Mouse (Mus musculus): ENCODE results near the gene Masp2. TPM values are rescaled to one million over a fixed set of nuclear protein-coding genes. Genes with fewer than 3 reads are reported as not detected.

The Masp2 gene
- polyA plus RNA-seq, 1 experiment from 2014 or later = 112 TPM

GRCm38 (mm10) chr4:148657776-148658175, 55.4 kb downstream of the Masp2 start:
- no peak for ATAC-seq
- peaks cover 4% of the 10 kb centered on the region; the same call in 1 of the 2 replicates for H3K27me3 ChIP-seq (ENCODE audit: insufficient read depth, low read length)
- no peak overlapping the region for H3K4me2 ChIP-seq (ENCODE audit: low read depth, low read length)
- TF ChIP-seq CTCF (IDR thresholded peaks at IDR 0.05; ENCODE audit: low read depth) (no peak), EP300 (IDR thresholded peaks at IDR 0.05; ENCODE audit: low read depth) (no peak)
- no peak overlapping the region for H3K9ac ChIP-seq (replicated peaks)
- WGBS (ENCODE audit: insufficient replicate concordance) = 61% methylated on average over 13 of the region's 13 CpGs
- no peak overlapping the region for H3K4me3 ChIP-seq (ENCODE audit: low read depth, low read length)
- no peak for DNase-seq
- no peak overlapping the region for H3K27ac ChIP-seq (ENCODE audit: low read depth)
- no peaks in the 10 kb centered on the region for H3K4me1 ChIP-seq (ENCODE audit: insufficient read depth)
- H3K36me3 ChIP-seq (replicated peaks; ENCODE audit: insufficient read depth, low read length) = no peaks in the 10 kb centered on the region
- no peaks in the 10 kb centered on the region for H3K9me3 ChIP-seq (ENCODE audit: low read length)

GRCm38 (mm10) chr4:148660174-148660573, 57.8 kb downstream of the Masp2 start:
- no peak overlapping the region for H3K9ac ChIP-seq (replicated peaks)
- no peak overlapping the region for H3K27ac ChIP-seq (ENCODE audit: low read depth)
- no peak overlapping the region for H3K4me3 ChIP-seq (ENCODE audit: low read depth, low read length)
- no peak for ATAC-seq
- H3K9me3 ChIP-seq (ENCODE audit: low read length) = no peaks in the 10 kb centered on the region
- no peak for TF ChIP-seq EP300 (IDR thresholded peaks at IDR 0.05; ENCODE audit: low read depth)
- no peak for TF ChIP-seq CTCF (IDR thresholded peaks at IDR 0.05; ENCODE audit: low read depth)
- H3K27me3 ChIP-seq (ENCODE audit: insufficient read depth, low read length) = peaks cover 4% of the 10 kb centered on the region; the same call in 1 of the 2 replicates
- no peaks in the 10 kb centered on the region for H3K36me3 ChIP-seq (replicated peaks; ENCODE audit: insufficient read depth, low read length)
- WGBS (ENCODE audit: insufficient replicate concordance) = 42% methylated on average over 3 of the region's 3 CpGs
- no peak for DNase-seq
- H3K4me2 ChIP-seq (ENCODE audit: low read depth, low read length) = no peak overlapping the region
- H3K4me1 ChIP-seq (ENCODE audit: insufficient read depth) = no peaks in the 10 kb centered on the region

GRCm38 (mm10) chr4:148662168-148662965, 60.0 kb downstream of the Masp2 start:
- no peak overlapping the region for H3K4me3 ChIP-seq (ENCODE audit: low read depth, low read length)
- DNase-seq (peak; percentile 81), ATAC-seq (no peak)
- H3K4me1 ChIP-seq (ENCODE audit: insufficient read depth) = no peaks in the 10 kb centered on the region
- H3K9me3 ChIP-seq (ENCODE audit: low read length) = no peaks in the 10 kb centered on the region
- no peak for TF ChIP-seq EP300 (IDR thresholded peaks at IDR 0.05; ENCODE audit: low read depth)
- TF ChIP-seq CTCF (IDR thresholded peaks at IDR 0.05; ENCODE audit: low read depth) = peak; percentile 90
- WGBS (ENCODE audit: insufficient replicate concordance) = 31% methylated on average over 21 of the region's 21 CpGs
- H3K27ac ChIP-seq (ENCODE audit: low read depth) = no peak overlapping the region
- H3K27me3 ChIP-seq (ENCODE audit: insufficient read depth, low read length) = peaks cover 4% of the 10 kb centered on the region; the same call in 1 of the 2 replicates
- peak overlapping the region; percentile 41 for H3K4me2 ChIP-seq (ENCODE audit: low read depth, low read length)
- no peaks in the 10 kb centered on the region for H3K36me3 ChIP-seq (replicated peaks; ENCODE audit: insufficient read depth, low read length)
- H3K9ac ChIP-seq (replicated peaks) = no peak overlapping the region

GRCm38 (mm10) chr4:148663326-148663725, 61.0 kb downstream of the Masp2 start:
- ATAC-seq (no peak), DNase-seq (no peak)
- no peak overlapping the region for H3K27ac ChIP-seq (ENCODE audit: low read depth)
- no peak overlapping the region for H3K9ac ChIP-seq (replicated peaks)
- no peak overlapping the region for H3K4me3 ChIP-seq (ENCODE audit: low read depth, low read length)
- WGBS (ENCODE audit: insufficient replicate concordance) = 63% methylated on average over 7 of the region's 7 CpGs
- TF ChIP-seq CTCF (IDR thresholded peaks at IDR 0.05; ENCODE audit: low read depth) (no peak), EP300 (IDR thresholded peaks at IDR 0.05; ENCODE audit: low read depth) (no peak)
- H3K36me3 ChIP-seq (replicated peaks; ENCODE audit: insufficient read depth, low read length) = no peaks in the 10 kb centered on the region
- H3K4me1 ChIP-seq (ENCODE audit: insufficient read depth) = no peaks in the 10 kb centered on the region
- peaks cover 4% of the 10 kb centered on the region; the same call in 1 of the 2 replicates for H3K27me3 ChIP-seq (ENCODE audit: insufficient read depth, low read length)
- H3K9me3 ChIP-seq (ENCODE audit: low read length) = no peaks in the 10 kb centered on the region
- H3K4me2 ChIP-seq (ENCODE audit: low read depth, low read length) = no peak overlapping the region

- H3K4me3 ChIP-seq (ENCODE audit: low read depth, low read length) = no peak overlapping the region
- H3K27me3 ChIP-seq (ENCODE audit: insufficient read depth, low read length) = peaks cover 4% of the 10 kb centered on the region; the same call in 1 of the 2 replicates
- 71% methylated on average over 6 of the region's 6 CpGs for WGBS (ENCODE audit: insufficient replicate concordance)
- H3K9me3 ChIP-seq (ENCODE audit: low read length) = no peaks in the 10 kb centered on the region
- H3K4me2 ChIP-seq (ENCODE audit: low read depth, low read length) = no peak overlapping the region
- H3K27ac ChIP-seq (ENCODE audit: low read depth) = no peak overlapping the region
- TF ChIP-seq EP300 (IDR thresholded peaks at IDR 0.05; ENCODE audit: low read depth) (no peak), CTCF (IDR thresholded peaks at IDR 0.05; ENCODE audit: low read depth) (no peak)
- H3K36me3 ChIP-seq (replicated peaks; ENCODE audit: insufficient read depth, low read length) = no peaks in the 10 kb centered on the region
- DNase-seq = peak; percentile 11
- no peaks in the 10 kb centered on the region for H3K4me1 ChIP-seq (ENCODE audit: insufficient read depth)
- no peak for ATAC-seq
- no peak overlapping the region for H3K9ac ChIP-seq (replicated peaks)
Measured at GRCm38 (mm10) chr4:148664021-148664420, 61.7 kb downstream of the Masp2 start.

Other genes with a start within 250 kb of the Masp2 start
- gene Ubiad1, start 157.8 kb upstream of the Masp2 start, polyA plus RNA-seq (2015; fragmentation: Nextera tagmentation; extraction: Ambion mirVana) = 10.2 and 10.5 TPM in 2 replicates
- gene Mtor, start 153.9 kb upstream of the Masp2 start, polyA plus RNA-seq (2015; fragmentation: Nextera tagmentation; extraction: Ambion mirVana) = 12.3 and 13.0 TPM in 2 replicates
- 1.3 TPM in 2 replicates for gene Angptl7, start 102.1 kb upstream of the Masp2 start, polyA plus RNA-seq (2015; fragmentation: Nextera tagmentation; extraction: Ambion mirVana)
- gene Exosc10, start 44.1 kb upstream of the Masp2 start, polyA plus RNA-seq (2015; fragmentation: Nextera tagmentation; extraction: Ambion mirVana) = 15.4 and 17.5 TPM in 2 replicates
- 71.2 and 75.2 TPM in 2 replicates for gene Srm, start 11.1 kb upstream of the Masp2 start, polyA plus RNA-seq (2015; fragmentation: Nextera tagmentation; extraction: Ambion mirVana)
- gene Tardbp, start 24.5 kb downstream of the Masp2 start, polyA plus RNA-seq (2015; fragmentation: Nextera tagmentation; extraction: Ambion mirVana) = 73.4 and 76.7 TPM in 2 replicates
- not detected in 2 replicates for gene Gm572, start 40.8 kb downstream of the Masp2 start, polyA plus RNA-seq (2015; fragmentation: Nextera tagmentation; extraction: Ambion mirVana)
- gene Casz1, start 201.9 kb downstream of the Masp2 start, polyA plus RNA-seq (2015; fragmentation: Nextera tagmentation; extraction: Ambion mirVana) = 0.43 and 0.65 TPM in 2 replicates